Mouse (Mus musculus): ENCODE data around the gene Gng13. TPM values are rescaled to one million over a fixed set of nuclear protein-coding genes. Genes with fewer than 3 reads are reported as not detected.
A peak's percentile ranks its signal among the peaks of the same experiment; 100 is the strongest.
"Not testable (repeated sequence)": the region's sequence is repeated elsewhere in the genome, so short reads cannot be mapped to it uniquely, and the experiment has no call there.

The Gng13 gene
- polyA plus RNA-seq, 1 experiment from 2014 or later = 3.7 TPM

DNA sequence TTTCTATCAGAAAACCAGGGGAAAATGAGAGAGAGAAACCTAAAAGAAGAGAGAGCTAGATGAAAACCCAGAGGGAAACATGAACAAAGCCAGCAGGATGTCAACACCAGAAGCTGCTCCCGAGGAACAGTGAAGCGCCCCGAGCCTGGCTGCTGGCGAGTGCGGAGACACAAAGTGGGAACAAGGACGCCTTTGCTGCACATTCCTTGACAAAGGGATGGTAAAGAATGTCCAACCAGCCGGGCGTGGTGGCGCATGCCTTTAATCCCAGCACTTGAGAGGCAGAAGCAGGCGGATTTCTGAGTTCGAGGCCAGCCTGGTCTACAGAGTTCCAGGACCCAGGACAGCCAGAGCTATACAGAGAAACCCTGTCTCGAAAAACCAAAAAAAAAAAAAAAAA, 24.5 kb downstream of the Gng13 start:
- not testable (repeated sequence) for H3K36me3 ChIP-seq (ENCODE audit: control insufficient read depth, insufficient read depth, low read length); H3K4me2 ChIP-seq (replicated peaks; ENCODE audit: low read depth, low read length); ATAC-seq (ENCODE audit: insufficient number of reproducible peaks, insufficient read depth, low FRiP score, low read depth); H3K9ac ChIP-seq (replicated peaks; ENCODE audit: low read depth, low read length); H3K9me3 ChIP-seq (ENCODE audit: control insufficient read depth, low read depth, low read length); H3K27ac ChIP-seq (ENCODE audit: low read length); H3K4me1 ChIP-seq (ENCODE audit: control insufficient read depth, insufficient read depth, low read length); H3K27me3 ChIP-seq (ENCODE audit: control insufficient read depth, insufficient read depth, low read length); H3K4me3 ChIP-seq (ENCODE audit: low read depth, low read length)
- WGBS = 70% methylated on average over 12 of the region's 12 CpGs

DNA sequence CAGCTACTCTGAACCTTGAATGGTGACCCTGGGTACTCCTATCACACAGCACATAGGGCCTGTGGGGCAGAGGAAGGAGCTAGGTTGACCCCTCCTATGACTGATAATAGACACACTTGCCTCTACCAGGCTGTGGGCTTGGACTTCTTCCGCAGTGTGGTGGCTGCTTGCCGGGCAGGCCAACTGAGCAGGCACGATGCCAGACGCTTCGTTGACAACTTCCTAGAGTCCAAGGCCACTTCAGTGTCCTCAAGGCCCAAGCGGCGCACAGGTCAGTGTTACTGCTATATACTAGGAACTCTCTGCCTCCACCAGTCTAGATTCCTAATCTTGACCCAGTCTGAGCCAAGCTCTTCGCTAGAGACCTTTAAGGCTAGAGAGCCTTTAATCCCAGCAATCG, 26.9 kb downstream of the Gng13 start:
- no peak overlapping the region for H3K27ac ChIP-seq (ENCODE audit: low read length)
- no peak overlapping the region for H3K4me2 ChIP-seq (replicated peaks; ENCODE audit: low read depth, low read length)
- no peaks in the 10 kb centered on the region for H3K27me3 ChIP-seq (ENCODE audit: control insufficient read depth, insufficient read depth, low read length)
- H3K9me3 ChIP-seq (ENCODE audit: control insufficient read depth, low read depth, low read length) = no peaks in the 10 kb centered on the region
- ATAC-seq (ENCODE audit: insufficient number of reproducible peaks, insufficient read depth, low FRiP score, low read depth) = no peak
- 90% methylated on average over 9 of the region's 9 CpGs for WGBS
- H3K4me1 ChIP-seq (ENCODE audit: control insufficient read depth, insufficient read depth, low read length) = no peaks in the 10 kb centered on the region
- no peak overlapping the region for H3K4me3 ChIP-seq (ENCODE audit: low read depth, low read length)
- no peak overlapping the region for H3K9ac ChIP-seq (replicated peaks; ENCODE audit: low read depth, low read length)
- H3K36me3 ChIP-seq (ENCODE audit: control insufficient read depth, insufficient read depth, low read length) = no peaks in the 10 kb centered on the region

DNA sequence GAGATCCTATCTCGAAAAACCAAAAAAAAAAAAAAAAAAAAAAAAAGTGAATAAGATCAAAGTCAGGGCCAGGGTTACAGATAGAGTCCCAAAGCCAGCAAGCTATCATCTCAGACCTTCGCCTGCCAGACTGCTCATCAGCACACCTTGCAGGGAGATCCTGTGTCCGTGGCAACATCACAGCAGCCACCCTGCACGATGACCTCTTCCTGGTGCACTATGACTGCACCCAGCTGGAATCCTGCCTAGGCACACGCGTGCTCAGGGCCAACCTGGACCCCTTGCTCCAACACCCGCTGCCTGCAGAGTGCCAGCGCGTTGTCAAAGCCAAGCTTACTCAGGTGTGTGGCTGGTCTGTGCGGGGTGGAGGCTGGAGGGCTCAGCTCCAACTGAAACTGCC, 27.3 kb downstream of the Gng13 start:
- Histone ChIP-seq H3K4me2 (replicated peaks; ENCODE audit: low read depth, low read length) (no peak overlapping the region), H3K36me3 (ENCODE audit: control insufficient read depth, insufficient read depth, low read length) (no peaks in the 10 kb centered on the region), H3K9me3 (ENCODE audit: control insufficient read depth, low read depth, low read length) (no peaks in the 10 kb centered on the region), H3K4me1 (ENCODE audit: control insufficient read depth, insufficient read depth, low read length) (no peaks in the 10 kb centered on the region), H3K27ac (ENCODE audit: low read length) (no peak overlapping the region), H3K27me3 (ENCODE audit: control insufficient read depth, insufficient read depth, low read length) (no peaks in the 10 kb centered on the region), H3K9ac (replicated peaks; ENCODE audit: low read depth, low read length) (no peak overlapping the region), H3K4me3 (ENCODE audit: low read depth, low read length) (no peak overlapping the region)
- ATAC-seq (ENCODE audit: insufficient number of reproducible peaks, insufficient read depth, low FRiP score, low read depth) = no peak
- 79% methylated on average over 10 of the region's 10 CpGs for WGBS

DNA sequence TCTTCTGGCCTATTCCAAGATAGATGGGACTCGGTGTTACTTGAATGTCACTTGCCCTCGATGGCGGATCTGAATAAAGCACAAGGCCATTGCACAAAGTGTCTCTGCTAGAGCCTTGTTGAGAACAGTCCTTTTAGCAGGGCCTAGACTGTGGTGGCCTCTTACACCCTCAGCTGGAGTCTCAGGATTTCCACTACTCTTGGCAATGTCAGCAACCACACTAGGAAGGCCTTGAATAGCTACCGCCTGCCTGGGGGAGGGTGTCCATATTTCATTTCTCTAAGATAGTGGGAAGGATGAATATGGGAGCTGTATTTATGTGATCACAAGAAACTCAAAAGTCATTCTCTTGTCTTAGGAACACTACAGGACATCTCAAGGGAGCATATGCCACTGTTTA, 31.3 kb downstream of the Gng13 start:
- no peak for ATAC-seq (ENCODE audit: insufficient number of reproducible peaks, insufficient read depth, low FRiP score, low read depth)
- Histone ChIP-seq H3K4me1 (ENCODE audit: control insufficient read depth, insufficient read depth, low read length) (peaks cover 5% of the 10 kb centered on the region), H3K36me3 (ENCODE audit: control insufficient read depth, insufficient read depth, low read length) (no peaks in the 10 kb centered on the region), H3K9ac (replicated peaks; ENCODE audit: low read depth, low read length) (no peak overlapping the region), H3K4me3 (ENCODE audit: low read depth, low read length) (no peak overlapping the region), H3K27ac (ENCODE audit: low read length) (no peak overlapping the region), H3K4me2 (replicated peaks; ENCODE audit: low read depth, low read length) (no peak overlapping the region), H3K27me3 (ENCODE audit: control insufficient read depth, insufficient read depth, low read length) (no peaks in the 10 kb centered on the region), H3K9me3 (ENCODE audit: control insufficient read depth, low read depth, low read length) (no peaks in the 10 kb centered on the region)
- WGBS = 92% methylated on average over 4 of the region's 4 CpGs

DNA sequence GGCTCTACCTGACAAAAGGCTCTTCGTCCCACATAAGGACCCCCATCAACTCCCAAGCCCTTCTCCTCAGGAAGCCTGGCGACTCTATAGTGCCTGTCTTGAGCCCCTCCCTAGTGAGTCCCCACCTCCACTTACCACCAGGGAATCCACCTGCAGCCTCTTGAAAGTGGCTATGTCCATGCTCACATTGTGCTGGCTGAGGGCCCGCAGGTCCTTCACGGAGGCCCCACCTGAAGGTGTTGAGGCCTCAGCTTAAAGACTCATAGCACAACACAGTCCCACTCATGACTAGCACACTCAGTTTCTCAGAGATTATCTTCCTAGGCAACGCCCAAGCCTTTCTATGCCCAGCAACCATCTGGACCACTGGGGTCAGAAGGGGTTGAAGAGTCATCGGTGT, 32.3 kb downstream of the Gng13 start:
- H3K9ac ChIP-seq (replicated peaks; ENCODE audit: low read depth, low read length) = no peak overlapping the region
- ATAC-seq (ENCODE audit: insufficient number of reproducible peaks, insufficient read depth, low FRiP score, low read depth) = no peak
- H3K27ac ChIP-seq (ENCODE audit: low read length) = no peak overlapping the region
- H3K4me2 ChIP-seq (replicated peaks; ENCODE audit: low read depth, low read length) = no peak overlapping the region
- 89% methylated on average over 6 of the region's 6 CpGs for WGBS
- H3K4me3 ChIP-seq (ENCODE audit: low read depth, low read length) = no peak overlapping the region
- H3K27me3 ChIP-seq (ENCODE audit: control insufficient read depth, insufficient read depth, low read length) = no peaks in the 10 kb centered on the region
- peaks cover 5% of the 10 kb centered on the region for H3K4me1 ChIP-seq (ENCODE audit: control insufficient read depth, insufficient read depth, low read length)
- H3K36me3 ChIP-seq (ENCODE audit: control insufficient read depth, insufficient read depth, low read length) = no peaks in the 10 kb centered on the region
- H3K9me3 ChIP-seq (ENCODE audit: control insufficient read depth, low read depth, low read length) = no peaks in the 10 kb centered on the region

GRCm38 (mm10) chr17:25751446-25751845, 34.5 kb downstream of the Gng13 start:
- no peaks in the 10 kb centered on the region for H3K27me3 ChIP-seq (ENCODE audit: control insufficient read depth, insufficient read depth, low read length)
- no peak overlapping the region for H3K9ac ChIP-seq (replicated peaks; ENCODE audit: low read depth, low read length)
- no peaks in the 10 kb centered on the region for H3K36me3 ChIP-seq (ENCODE audit: control insufficient read depth, insufficient read depth, low read length)
- no peaks in the 10 kb centered on the region for H3K9me3 ChIP-seq (ENCODE audit: control insufficient read depth, low read depth, low read length)
- no peak overlapping the region for H3K27ac ChIP-seq (ENCODE audit: low read length)
- H3K4me1 ChIP-seq (ENCODE audit: control insufficient read depth, insufficient read depth, low read length) = peaks cover 18% of the 10 kb centered on the region
- WGBS = 21% methylated on average over 5 of the region's 5 CpGs
- no peak overlapping the region for H3K4me2 ChIP-seq (replicated peaks; ENCODE audit: low read depth, low read length)
- H3K4me3 ChIP-seq (ENCODE audit: low read depth, low read length) = no peak overlapping the region
- ATAC-seq (ENCODE audit: insufficient number of reproducible peaks, insufficient read depth, low FRiP score, low read depth) = no peak

DNA sequence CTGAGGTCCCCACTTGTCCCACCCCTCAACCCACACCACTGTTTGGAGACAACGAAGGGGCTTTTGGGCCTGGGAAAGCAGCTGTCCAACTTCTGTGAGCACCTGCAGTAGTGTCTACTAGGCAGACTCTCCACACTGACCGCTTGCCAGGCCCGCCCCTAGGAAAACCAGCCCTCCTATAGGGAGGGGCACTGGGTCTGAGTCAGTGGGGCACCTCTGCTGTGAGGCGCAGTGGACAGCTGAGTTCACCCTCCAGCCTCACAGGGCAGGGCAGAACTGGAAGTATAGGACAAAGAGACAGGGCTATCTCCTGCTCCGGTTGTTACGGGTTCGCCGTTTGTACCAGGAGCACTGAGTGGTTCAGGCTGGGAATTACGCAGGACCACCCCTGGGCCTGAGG, 37.3 kb downstream of the Gng13 start, which contains the start of gene Msln:
Gene Msln (minus strand): TSS at position 138 of the 400 bp plus-strand sequence.
- peak; percentile 50; the same call in 1 of the 2 replicates for ATAC-seq (ENCODE audit: insufficient number of reproducible peaks, insufficient read depth, low FRiP score, low read depth)
- no peak within 1 kb of the TSS for H3K4me3 ChIP-seq (ENCODE audit: low read depth, low read length)
- no peaks in the 10 kb centered on the region for H3K9me3 ChIP-seq (ENCODE audit: control insufficient read depth, low read depth, low read length)
- H3K4me1 ChIP-seq (ENCODE audit: control insufficient read depth, insufficient read depth, low read length) = peaks cover 21% of the 10 kb centered on the region
- no peaks in the 10 kb centered on the region for H3K27me3 ChIP-seq (ENCODE audit: control insufficient read depth, insufficient read depth, low read length)
- H3K9ac ChIP-seq (replicated peaks; ENCODE audit: low read depth, low read length) = no peak within 1 kb of the TSS
- no peak within 1 kb of the TSS for H3K27ac ChIP-seq (ENCODE audit: low read length)
- 71% methylated on average over 9 of the region's 9 CpGs for WGBS
- 0 out of 2 replicates have a peak within 1 kb of the TSS, but pooled peaks have one; percentile 10 for H3K4me2 ChIP-seq (replicated peaks; ENCODE audit: low read depth, low read length)
- no peaks in the 10 kb centered on the region for H3K36me3 ChIP-seq (ENCODE audit: control insufficient read depth, insufficient read depth, low read length)

DNA sequence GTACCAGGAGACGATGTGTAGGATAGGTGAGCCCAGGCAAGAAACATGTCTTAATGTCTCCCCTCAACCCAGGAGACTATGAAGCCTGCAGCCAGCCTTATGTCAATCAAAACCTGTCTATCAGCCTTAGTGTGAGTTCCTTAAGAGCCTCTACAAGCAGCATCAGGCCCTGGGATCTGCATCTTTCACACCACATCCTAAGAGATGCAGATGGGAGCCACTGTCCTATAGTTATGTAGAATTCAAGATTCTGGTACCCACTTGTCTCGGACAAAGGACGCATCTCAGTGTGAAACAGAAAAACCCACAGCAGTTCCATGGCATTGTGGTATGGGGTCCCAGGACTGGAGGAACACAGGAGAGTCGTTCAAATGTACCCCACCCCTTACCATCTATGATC, 38.1 kb downstream of the Gng13 start:
- Histone ChIP-seq H3K4me1 (ENCODE audit: control insufficient read depth, insufficient read depth, low read length) (peaks cover 21% of the 10 kb centered on the region), H3K9me3 (ENCODE audit: control insufficient read depth, low read depth, low read length) (no peaks in the 10 kb centered on the region), H3K27ac (ENCODE audit: low read length) (no peak overlapping the region), H3K9ac (replicated peaks; ENCODE audit: low read depth, low read length) (no peak overlapping the region), H3K4me3 (ENCODE audit: low read depth, low read length) (no peak overlapping the region), H3K4me2 (replicated peaks; ENCODE audit: low read depth, low read length) (no peak overlapping the region), H3K36me3 (ENCODE audit: control insufficient read depth, insufficient read depth, low read length) (no peaks in the 10 kb centered on the region), H3K27me3 (ENCODE audit: control insufficient read depth, insufficient read depth, low read length) (no peaks in the 10 kb centered on the region)
- no peak for ATAC-seq (ENCODE audit: insufficient number of reproducible peaks, insufficient read depth, low FRiP score, low read depth)
- WGBS = 81% methylated on average over 4 of the region's 4 CpGs

- no peak overlapping the region for H3K9ac ChIP-seq (replicated peaks; ENCODE audit: low read depth, low read length)
- 26% methylated on average over 4 of the region's 4 CpGs for WGBS
- no peak overlapping the region for H3K4me2 ChIP-seq (replicated peaks; ENCODE audit: low read depth, low read length)
- peaks cover 21% of the 10 kb centered on the region for H3K4me1 ChIP-seq (ENCODE audit: control insufficient read depth, insufficient read depth, low read length)
- no peaks in the 10 kb centered on the region for H3K9me3 ChIP-seq (ENCODE audit: control insufficient read depth, low read depth, low read length)
- H3K36me3 ChIP-seq (ENCODE audit: control insufficient read depth, insufficient read depth, low read length) = no peaks in the 10 kb centered on the region
- no peaks in the 10 kb centered on the region for H3K27me3 ChIP-seq (ENCODE audit: control insufficient read depth, insufficient read depth, low read length)
- H3K4me3 ChIP-seq (ENCODE audit: low read depth, low read length) = no peak overlapping the region
- H3K27ac ChIP-seq (ENCODE audit: low read length) = peak overlapping the region; percentile 11; the same call in 1 of the 2 replicates
- ATAC-seq (ENCODE audit: insufficient number of reproducible peaks, insufficient read depth, low FRiP score, low read depth) = peak; percentile 74
These were observed 38.8 kb downstream of the Gng13 start for GRCm38 (mm10) chr17:25755627-25756377.
